Mouse (Mus musculus) MEL-GATA-1-ER (cell line): ENCODE results near the gene Imp3.

Source experiments
- DNase-seq: peaks from one replicate; pipeline ENCODE4 v3.0.0-alpha.2; 2012; ENCODE audit warnings: low read depth; ENCODE audit errors: extremely low read depth

Imp3 gene

DNA sequence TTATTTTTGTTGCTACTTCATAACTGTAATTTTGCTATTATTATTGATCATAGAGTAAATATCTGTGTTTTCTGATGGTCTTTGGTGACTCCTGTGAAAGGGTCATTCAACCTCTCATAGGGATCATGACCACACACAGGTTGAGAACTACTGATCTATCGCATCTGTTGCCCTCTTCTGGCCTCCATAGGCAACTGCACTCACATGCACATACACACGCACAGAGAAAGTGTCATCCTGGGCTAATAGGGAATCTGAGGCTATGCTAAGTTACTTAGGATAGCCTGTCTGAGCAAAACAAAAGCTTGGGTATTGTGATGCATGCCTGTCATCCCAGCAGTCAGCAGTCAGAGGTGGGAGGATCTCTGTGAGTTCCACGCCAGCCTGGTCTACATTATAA, 24.3 kb downstream of the Imp3 start:
- no peak for DNase-seq

DNA sequence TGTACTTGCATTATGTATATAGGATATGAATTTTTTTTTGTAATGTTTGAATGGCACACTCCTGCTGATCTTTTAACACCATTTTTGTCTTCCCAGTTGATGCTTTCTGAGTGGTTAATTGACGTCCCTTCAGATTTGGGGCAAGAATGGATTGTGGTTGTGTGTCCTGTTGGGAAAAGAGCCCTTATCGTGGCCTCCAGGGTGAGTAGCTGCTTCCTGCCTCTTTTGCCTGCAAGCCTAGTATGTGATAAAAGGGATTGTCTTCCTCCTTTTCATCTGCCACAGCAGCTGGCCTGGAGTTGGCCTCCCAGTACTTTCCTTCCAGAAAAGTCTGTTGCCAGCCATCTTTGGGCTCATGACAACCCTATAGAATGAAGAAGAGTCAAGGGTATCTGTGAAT, 32.9 kb downstream of the Imp3 start:
- peak; percentile 74 for DNase-seq

DNA sequence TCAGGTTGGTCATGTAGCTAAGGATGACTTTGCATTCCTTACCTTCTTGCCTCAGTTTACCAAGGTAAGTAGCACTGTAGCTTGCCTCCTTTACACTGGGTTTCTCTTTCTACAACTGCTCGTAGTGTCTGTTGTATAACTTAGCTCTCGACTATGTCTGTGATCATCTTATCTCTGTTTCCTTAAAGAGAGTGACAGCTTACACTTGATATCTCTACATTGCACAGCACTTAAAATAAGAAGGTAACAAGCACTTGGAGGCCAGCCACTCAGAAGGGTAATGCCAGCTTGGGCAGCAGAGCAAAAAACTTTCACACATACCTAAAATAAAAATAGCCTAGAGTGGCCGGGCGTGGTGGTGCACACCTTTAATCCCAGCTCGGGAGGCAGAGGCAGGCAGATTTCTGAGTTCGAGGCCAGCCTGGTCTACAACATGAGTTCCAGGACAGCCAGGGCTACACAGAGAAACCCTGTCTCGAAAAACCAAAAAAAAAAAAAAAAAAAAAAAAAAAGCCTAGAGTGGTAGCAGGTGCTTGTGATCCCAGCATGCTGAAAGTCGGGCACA, 36.8 kb downstream of the Imp3 start:
- no peak for DNase-seq

DNA sequence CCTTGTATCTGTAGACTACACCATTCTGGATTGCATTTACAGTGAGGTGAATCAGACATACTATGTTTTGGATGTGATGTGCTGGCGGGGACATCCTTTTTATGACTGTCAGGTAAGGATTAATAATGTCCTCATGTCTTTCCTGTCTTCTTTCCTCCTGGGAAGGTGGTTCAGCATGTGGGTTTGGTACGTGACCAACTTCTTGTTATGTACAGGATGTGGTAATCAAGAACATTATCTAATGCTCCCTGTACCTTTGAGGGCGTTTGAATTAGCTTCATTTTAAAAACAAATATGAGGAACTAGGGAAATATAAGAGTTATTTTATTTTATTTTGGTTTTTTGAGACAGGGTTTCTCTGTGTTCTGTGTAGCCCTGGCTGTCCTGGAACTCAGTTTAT, 37.9 kb downstream of the Imp3 start:
- DNase-seq, result peak; percentile 43

DNA sequence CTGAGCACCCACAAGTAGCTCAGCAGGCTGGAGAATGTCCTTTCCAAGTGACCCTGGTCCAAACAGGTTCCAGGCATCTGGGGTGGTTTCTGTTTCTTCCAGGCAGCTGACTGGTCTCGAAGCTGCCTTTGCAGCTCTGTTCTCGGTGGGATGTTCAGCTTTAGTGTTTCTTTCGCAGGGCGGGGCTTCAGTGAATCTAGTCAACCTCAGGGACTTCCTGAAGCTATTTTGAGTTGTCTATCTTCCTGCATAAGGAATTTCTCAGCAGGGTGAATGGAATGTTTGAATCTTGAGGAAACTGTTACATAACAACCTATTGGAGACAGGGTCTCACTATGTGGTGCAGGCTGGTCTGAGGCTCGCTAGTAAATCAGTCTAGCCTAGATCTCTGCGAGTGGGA, 42.9 kb downstream of the Imp3 start:
- no peak for DNase-seq

DNA sequence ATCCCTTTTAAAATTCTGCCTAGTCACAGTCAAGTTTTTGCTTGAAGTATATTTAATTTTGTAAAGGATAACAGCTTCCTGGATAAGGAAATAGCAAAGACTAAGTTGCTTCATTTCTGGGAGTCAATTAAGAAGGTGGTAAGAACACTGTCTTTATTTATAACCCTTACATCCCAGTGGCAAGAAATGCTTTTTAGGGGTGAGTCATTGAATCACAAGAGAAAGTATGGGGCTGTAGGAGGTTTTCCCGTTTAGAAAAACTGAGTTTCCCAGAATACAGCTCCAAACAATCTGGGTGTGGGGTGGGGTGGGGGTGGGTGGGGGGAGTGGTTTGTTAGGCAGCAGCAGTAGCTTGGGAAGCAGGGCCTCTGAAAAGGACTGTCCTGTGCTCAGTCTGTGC, 44.2 kb downstream of the Imp3 start:
- DNase-seq, result no peak
